Mouse (Mus musculus): ENCODE measurements around the gene Cox19.

Gene Cox19

GRCm38 (mm10) chr5:139294089-139294488, 57.1 kb downstream of the Cox19 start:
- no peak for DNase-seq (ENCODE audit: inconsistent ontology term)

GRCm38 (mm10) chr5:139291811-139292560, 59.2 kb downstream of the Cox19 start:
- DNase-seq (ENCODE audit: inconsistent ontology term): peak; percentile 56

GRCm38 (mm10) chr5:139290467-139291259, 60.6 kb downstream of the Cox19 start:
- DNase-seq (ENCODE audit: inconsistent ontology term): no peak

- no peak for DNase-seq (ENCODE audit: inconsistent ontology term)
Observed at GRCm38 (mm10) chr5:139288591-139288990, 62.6 kb downstream of the Cox19 start.

- DNase-seq (ENCODE audit: inconsistent ontology term): no peak
Observed at GRCm38 (mm10) chr5:139287787-139288186, 63.4 kb downstream of the Cox19 start.

GRCm38 (mm10) chr5:139287099-139287498, 64.1 kb downstream of the Cox19 start:
- no peak for DNase-seq (ENCODE audit: inconsistent ontology term)
